Mouse (Mus musculus): ENCODE data around the gene Gnl2. TPM values are rescaled to one million over a fixed set of nuclear protein-coding genes. Genes with fewer than 3 reads are reported as not detected.

The Gnl2 gene
- polyA plus RNA-seq, 1 experiment from 2014 or later: 85.7 TPM

DNA sequence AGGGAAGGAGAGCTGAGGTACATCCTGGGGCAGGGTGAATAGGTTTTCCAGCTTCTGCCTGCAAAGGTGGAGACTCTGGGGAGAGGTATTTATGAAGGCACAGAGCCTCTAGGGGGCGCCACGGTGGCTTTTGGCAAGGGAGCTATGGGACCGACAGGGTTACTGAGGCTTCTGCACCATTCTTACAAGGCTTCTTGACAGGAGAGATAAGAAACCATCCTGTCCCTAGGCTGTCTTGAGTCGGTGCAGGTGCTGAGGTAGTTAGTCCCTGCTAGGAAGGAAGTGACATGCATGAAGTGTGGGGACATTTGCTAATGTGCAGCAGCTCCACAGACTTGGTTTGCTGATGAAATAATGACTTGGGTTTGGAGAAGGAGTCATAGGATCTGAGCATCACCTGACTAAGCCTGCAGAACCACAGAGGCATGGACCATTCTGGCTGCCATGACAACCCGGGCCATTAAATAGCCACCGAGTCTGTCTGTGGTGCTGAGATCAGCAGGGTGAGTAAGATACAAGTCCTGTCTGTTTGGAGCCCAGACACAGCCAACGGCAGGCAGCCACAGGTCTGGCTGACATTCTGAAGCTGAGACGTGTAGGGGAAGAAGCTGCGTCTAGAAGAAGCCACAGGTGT lies 32.4 kb upstream of the Gnl2 start:
- no peaks in the 10 kb centered on the region for H3K9me3 ChIP-seq (ENCODE audit: control insufficient read depth, low read length)
- H3K9ac ChIP-seq (ENCODE audit: low read depth, low read length): no peak overlapping the region
- peaks cover 17% of the 10 kb centered on the region for H3K4me1 ChIP-seq (ENCODE audit: control insufficient read depth, insufficient read depth, low read depth, low read length)
- peaks cover 63% of the 10 kb centered on the region for H3K27me3 ChIP-seq (replicated peaks; ENCODE audit: control insufficient read depth, insufficient read depth, low read length)
- H3K4me2 ChIP-seq (ENCODE audit: low read length): no peak overlapping the region
- 16% methylated on average over 9 of the region's 9 CpGs for WGBS
- H3K27ac ChIP-seq (ENCODE audit: low read depth, low read length): no peak overlapping the region
- H3K4me3 ChIP-seq (ENCODE audit: low read length): no peak overlapping the region
- ATAC-seq: peak; percentile 35; the same call in 1 of the 2 replicates
- no peaks in the 10 kb centered on the region for H3K36me3 ChIP-seq (ENCODE audit: control insufficient read depth, insufficient read depth, low read length)

GRCm38 (mm10) chr4:124984871-124985670 lies 31.3 kb upstream of the Gnl2 start:
- ATAC-seq: no peak
- WGBS: 9% methylated on average over 18 of the region's 18 CpGs

DNA sequence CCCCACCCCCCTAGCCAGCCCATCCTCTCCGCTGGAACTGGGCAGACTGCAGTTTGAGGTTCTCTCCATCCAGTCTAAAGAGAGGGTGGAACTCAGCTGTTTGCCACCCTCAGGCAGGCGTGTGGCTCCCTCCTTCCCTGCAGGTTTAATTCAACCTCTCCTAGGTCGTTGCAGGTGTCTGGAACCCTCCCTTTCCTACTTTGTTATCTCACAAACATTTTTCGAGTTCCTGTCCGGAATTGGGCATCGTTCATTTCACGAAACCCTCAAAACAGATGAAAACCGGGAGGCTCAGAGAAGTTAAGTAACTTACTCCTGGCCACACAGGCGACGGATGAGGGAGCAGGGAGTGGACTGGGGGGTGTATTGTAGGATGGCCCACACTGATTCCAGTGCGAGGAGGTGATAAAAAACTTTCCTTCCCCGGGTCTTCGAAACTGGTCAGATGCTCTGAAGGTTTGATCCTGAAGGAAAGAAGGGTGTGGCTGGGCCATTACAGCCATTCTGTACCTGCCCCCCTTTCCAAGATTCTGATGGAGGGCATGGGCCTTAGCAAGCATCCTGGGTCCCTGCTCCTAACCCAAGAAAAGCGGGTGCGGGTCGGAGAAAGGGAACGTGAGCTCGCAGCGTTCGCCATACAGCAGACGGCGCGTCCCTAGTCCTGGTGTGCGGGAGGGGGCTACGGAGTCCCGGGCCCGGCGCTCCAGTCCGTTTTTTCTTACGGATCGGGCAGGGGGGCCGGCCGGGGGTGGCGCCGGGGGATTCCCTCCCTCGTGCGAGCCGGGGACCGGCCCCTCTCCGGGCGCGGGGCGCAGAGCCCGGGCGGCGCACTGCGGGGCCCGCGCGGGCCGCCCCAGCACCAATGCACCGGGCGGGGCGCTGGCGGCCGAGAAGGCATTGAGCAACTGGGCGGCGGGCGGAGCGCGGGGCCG lies 30.4 kb upstream of the Gnl2 start, which contains the start of gene Rspo1:
Gene Rspo1 (plus strand): TSS at position 760 of the 932 bp plus-strand sequence.
- Histone ChIP-seq H3K9ac (ENCODE audit: low read depth, low read length) (peak within 1 kb of the TSS; percentile 43), H3K4me2 (ENCODE audit: low read length) (peak within 1 kb of the TSS; percentile 56), H3K36me3 (ENCODE audit: control insufficient read depth, insufficient read depth, low read length) (no peaks in the 10 kb centered on the region), H3K27ac (ENCODE audit: low read depth, low read length) (no peak within 1 kb of the TSS), H3K27me3 (replicated peaks; ENCODE audit: control insufficient read depth, insufficient read depth, low read length) (peaks cover 79% of the 10 kb centered on the region), H3K4me1 (ENCODE audit: control insufficient read depth, insufficient read depth, low read depth, low read length) (peaks cover 17% of the 10 kb centered on the region), H3K9me3 (ENCODE audit: control insufficient read depth, low read length) (no peaks in the 10 kb centered on the region), H3K4me3 (ENCODE audit: low read length) (peak within 1 kb of the TSS; percentile 37)
- 3% methylated on average over 38 of the region's 62 CpGs for WGBS
- no peak; the same call in 1 of the 2 replicates for ATAC-seq

More at GRCm38 (mm10) chr4:124984871-124985670, 31.3 kb upstream of the Gnl2 start:
- Histone ChIP-seq H3K4me1 (ENCODE audit: control insufficient read depth, insufficient read depth, low read depth, low read length) (peaks cover 17% of the 10 kb centered on the region), H3K27ac (ENCODE audit: low read depth, low read length) (no peak overlapping the region), H3K9me3 (ENCODE audit: control insufficient read depth, low read length) (no peaks in the 10 kb centered on the region), H3K36me3 (ENCODE audit: control insufficient read depth, insufficient read depth, low read length) (no peaks in the 10 kb centered on the region), H3K9ac (ENCODE audit: low read depth, low read length) (no peak overlapping the region), H3K4me2 (ENCODE audit: low read length) (no peak overlapping the region), H3K4me3 (ENCODE audit: low read length) (no peak overlapping the region), H3K27me3 (replicated peaks; ENCODE audit: control insufficient read depth, insufficient read depth, low read length) (peaks cover 70% of the 10 kb centered on the region)

- 3% methylated on average over 34 of the region's 51 CpGs for WGBS
- peaks cover 84% of the 10 kb centered on the region for H3K27me3 ChIP-seq (replicated peaks; ENCODE audit: control insufficient read depth, insufficient read depth, low read length)
- peak overlapping the region; percentile 37 for H3K4me3 ChIP-seq (ENCODE audit: low read length)
- no peak for ATAC-seq
- H3K9me3 ChIP-seq (ENCODE audit: control insufficient read depth, low read length): no peaks in the 10 kb centered on the region
- H3K36me3 ChIP-seq (ENCODE audit: control insufficient read depth, insufficient read depth, low read length): no peaks in the 10 kb centered on the region
- peaks cover 17% of the 10 kb centered on the region for H3K4me1 ChIP-seq (ENCODE audit: control insufficient read depth, insufficient read depth, low read depth, low read length)
- no peak overlapping the region for H3K27ac ChIP-seq (ENCODE audit: low read depth, low read length)
- H3K4me2 ChIP-seq (ENCODE audit: low read length): peak overlapping the region; percentile 56
- H3K9ac ChIP-seq (ENCODE audit: low read depth, low read length): peak overlapping the region; percentile 43
These were observed 29.4 kb upstream of the Gnl2 start for GRCm38 (mm10) chr4:124986739-124987710.

DNA sequence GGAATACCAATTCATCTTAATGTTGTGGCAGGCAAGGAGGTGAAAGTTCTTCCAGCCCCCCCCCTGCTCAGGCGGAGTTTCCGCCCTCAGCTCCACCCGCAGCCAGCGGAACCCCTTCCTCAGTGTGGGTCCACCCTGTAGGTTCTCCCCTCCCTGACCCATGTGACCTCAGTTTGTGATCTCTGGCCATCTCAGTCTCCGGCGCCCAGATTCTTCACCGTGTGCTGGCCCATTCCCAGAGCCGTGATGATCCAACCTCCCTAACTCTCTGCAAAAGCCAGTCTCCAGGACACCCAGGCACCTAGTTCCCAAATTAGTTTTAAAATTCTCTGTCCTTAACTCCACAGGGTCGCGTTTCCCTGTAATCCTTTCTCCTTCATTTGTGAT lies 28.7 kb upstream of the Gnl2 start:
- Histone ChIP-seq H3K9me3 (ENCODE audit: control insufficient read depth, low read length) (no peaks in the 10 kb centered on the region), H3K4me2 (ENCODE audit: low read length) (no peak overlapping the region; the same call in 1 of the 2 replicates), H3K9ac (ENCODE audit: low read depth, low read length) (no peak overlapping the region), H3K27me3 (replicated peaks; ENCODE audit: control insufficient read depth, insufficient read depth, low read length) (peaks cover 79% of the 10 kb centered on the region), H3K4me3 (ENCODE audit: low read length) (no peak overlapping the region), H3K4me1 (ENCODE audit: control insufficient read depth, insufficient read depth, low read depth, low read length) (peaks cover 17% of the 10 kb centered on the region), H3K27ac (ENCODE audit: low read depth, low read length) (no peak overlapping the region), H3K36me3 (ENCODE audit: control insufficient read depth, insufficient read depth, low read length) (no peaks in the 10 kb centered on the region)
- no peak for ATAC-seq
- 9% methylated on average over 10 of the region's 10 CpGs for WGBS

- peak overlapping the region; percentile 35 for H3K4me2 ChIP-seq (ENCODE audit: low read length)
- no peaks in the 10 kb centered on the region for H3K9me3 ChIP-seq (ENCODE audit: control insufficient read depth, low read length)
- WGBS: 17% methylated on average over 9 of the region's 9 CpGs
- H3K9ac ChIP-seq (ENCODE audit: low read depth, low read length): no peak overlapping the region
- no peak overlapping the region for H3K27ac ChIP-seq (ENCODE audit: low read depth, low read length)
- H3K4me1 ChIP-seq (ENCODE audit: control insufficient read depth, insufficient read depth, low read depth, low read length): peaks cover 17% of the 10 kb centered on the region
- H3K27me3 ChIP-seq (replicated peaks; ENCODE audit: control insufficient read depth, insufficient read depth, low read length): peaks cover 73% of the 10 kb centered on the region
- no peaks in the 10 kb centered on the region for H3K36me3 ChIP-seq (ENCODE audit: control insufficient read depth, insufficient read depth, low read length)
- no peak overlapping the region for H3K4me3 ChIP-seq (ENCODE audit: low read length)
- ATAC-seq: no peak
These were observed 28.0 kb upstream of the Gnl2 start for GRCm38 (mm10) chr4:124988382-124988781.

DNA sequence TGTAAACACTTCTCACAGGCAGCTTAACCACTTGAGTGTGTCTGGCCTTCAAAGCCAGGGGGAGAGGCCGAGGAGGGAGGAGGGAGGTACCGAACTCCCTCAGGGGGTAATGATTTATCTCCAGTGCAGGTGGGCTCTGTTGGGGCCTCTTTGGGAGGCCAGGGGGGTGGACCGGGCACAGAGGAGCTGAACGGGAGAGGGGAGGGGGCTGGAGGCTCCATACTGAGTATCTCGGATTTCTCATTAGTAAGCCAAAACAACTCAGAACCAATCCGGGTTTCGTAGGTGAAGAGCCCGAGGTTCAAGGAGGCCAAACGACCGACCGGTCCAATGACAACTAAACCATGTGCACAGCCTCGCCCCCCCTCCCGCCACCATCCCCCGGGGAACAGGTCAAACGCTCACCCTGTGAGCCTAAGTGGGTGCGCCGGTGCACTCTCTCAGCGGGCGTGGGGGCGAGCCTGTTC lies 26.6 kb upstream of the Gnl2 start:
- no peak overlapping the region for H3K4me3 ChIP-seq (ENCODE audit: low read length)
- H3K27me3 ChIP-seq (replicated peaks; ENCODE audit: control insufficient read depth, insufficient read depth, low read length): peaks cover 61% of the 10 kb centered on the region
- WGBS: 2% methylated on average over 20 of the region's 20 CpGs
- H3K27ac ChIP-seq (ENCODE audit: low read depth, low read length): no peak overlapping the region
- ATAC-seq: no peak
- peaks cover 17% of the 10 kb centered on the region for H3K4me1 ChIP-seq (ENCODE audit: control insufficient read depth, insufficient read depth, low read depth, low read length)
- peak overlapping the region; percentile 9; the same call in 1 of the 2 replicates for H3K9ac ChIP-seq (ENCODE audit: low read depth, low read length)
- H3K9me3 ChIP-seq (ENCODE audit: control insufficient read depth, low read length): no peaks in the 10 kb centered on the region
- H3K36me3 ChIP-seq (ENCODE audit: control insufficient read depth, insufficient read depth, low read length): no peaks in the 10 kb centered on the region
- H3K4me2 ChIP-seq (ENCODE audit: low read length): no peak overlapping the region

GRCm38 (mm10) chr4:124990325-124990724 lies 26.1 kb upstream of the Gnl2 start:
- no peak overlapping the region for H3K27ac ChIP-seq (ENCODE audit: low read depth, low read length)
- no peak overlapping the region for H3K4me2 ChIP-seq (ENCODE audit: low read length)
- 4% methylated on average over 7 of the region's 7 CpGs for WGBS
- H3K27me3 ChIP-seq (replicated peaks; ENCODE audit: control insufficient read depth, insufficient read depth, low read length): peaks cover 56% of the 10 kb centered on the region
- no peak overlapping the region for H3K9ac ChIP-seq (ENCODE audit: low read depth, low read length)
- no peaks in the 10 kb centered on the region for H3K9me3 ChIP-seq (ENCODE audit: control insufficient read depth, low read length)
- ATAC-seq: no peak
- no peak overlapping the region for H3K4me3 ChIP-seq (ENCODE audit: low read length)
- no peaks in the 10 kb centered on the region for H3K36me3 ChIP-seq (ENCODE audit: control insufficient read depth, insufficient read depth, low read length)
- peaks cover 17% of the 10 kb centered on the region for H3K4me1 ChIP-seq (ENCODE audit: control insufficient read depth, insufficient read depth, low read depth, low read length)
